Mouse (Mus musculus) left cerebral cortex, adult 2 months (tissue): Measurements from ENCODE around the gene Ak3. TPM values are rescaled to one million over a fixed set of nuclear protein-coding genes. Genes with fewer than 3 reads are reported as not detected.
A peak's percentile ranks its signal among the peaks of the same experiment; 100 is the strongest.

Source experiments
- DNase-seq, 2 experiments: peaks; one replicate each; pipeline ENCODE4 v3.0.0; 2021 to 2022; ENCODE audit warnings: low spot score in 2 of 2, mixed read lengths in 1 of 2; ENCODE audit errors: extremely low spot score in 1 of 2
- H3K27ac ChIP-seq: fragments of 200-600 bp; 2 replicates; pipeline ENCODE4 v1.8.1; 2022
- H3K4me3 ChIP-seq: fragments of 200-600 bp; 2 replicates; pipeline ENCODE4 v1.8.1; 2022
- CTCF ChIP-seq: fragments of 200-600 bp; IDR thresholded peaks from 2 replicates; pipeline ENCODE4 v1.8.1; 2022; ENCODE audit warnings: antibody characterized with exemption, mild to moderate bottlenecking, moderate library complexity
- intact Hi-C: fragments of 180-260 bp; cut with DNase I; formaldehyde crosslinking; loops from one replicate; pipeline ENCODE4 v1.15.1; 2025
- total RNA-seq, 2 experiments: library from RNA; stranded (reverse); gene quantifications; 2 replicates each; pipeline ENCODE4 v1.2.3; 2021

Gene Ak3
- total RNA-seq, 2 experiments from 2014 or later, result 51.8 to 56.1 TPM

GRCm38 (mm10) chr19:29058741-29059140 is 11.0 kb upstream of the Ak3 start:
- Histone ChIP-seq H3K27ac (no peak overlapping the region), H3K4me3 (no peak overlapping the region)
- TF ChIP-seq CTCF, result no peak
- DNase-seq, result no peak
- intact Hi-C loops, result no loop called here

DNA sequence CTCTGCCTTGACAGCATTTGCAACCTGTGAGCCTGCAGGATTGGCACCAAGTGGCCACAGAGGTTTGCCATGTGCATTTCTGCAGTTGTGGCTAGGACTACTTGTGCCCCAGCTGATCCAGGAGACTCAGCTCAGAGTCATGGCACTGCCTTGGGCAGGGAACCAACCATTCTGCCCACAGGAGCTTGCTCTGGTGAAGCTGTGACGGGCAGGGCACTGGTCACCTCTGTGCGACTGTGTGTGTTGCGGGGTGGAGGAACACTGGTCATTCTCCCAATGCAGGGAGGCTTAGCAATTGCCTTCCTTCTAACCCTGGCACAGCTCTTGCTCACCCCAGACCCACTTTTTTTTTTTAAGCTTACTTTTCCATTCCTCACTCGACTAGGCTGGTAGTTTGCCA is 7.7 kb upstream of the Ak3 start:
- no peak for TF ChIP-seq CTCF
- DNase-seq, result no peak
- no peak overlapping the region for H3K4me3 ChIP-seq
- intact Hi-C loops, result no loop called here
- no peak overlapping the region for H3K27ac ChIP-seq

GRCm38 (mm10) chr19:29054594-29054993 is 6.8 kb upstream of the Ak3 start:
- intact Hi-C loops, result no loop called here
- no peak for DNase-seq
- TF ChIP-seq CTCF, result no peak
- Histone ChIP-seq H3K4me3 (no peak overlapping the region), H3K27ac (no peak overlapping the region)

- intact Hi-C loops, result no loop called here
- no peak for TF ChIP-seq CTCF
- no peak overlapping the region for H3K4me3 ChIP-seq
- H3K27ac ChIP-seq, result no peak overlapping the region
- DNase-seq, result no peak
Measured at GRCm38 (mm10) chr19:29052786-29053185, 5.0 kb upstream of the Ak3 start.

- H3K4me3 ChIP-seq, result no peak overlapping the region
- TF ChIP-seq CTCF, result no peak
- no peak overlapping the region for H3K27ac ChIP-seq
- intact Hi-C loops, result no loop called here
- no peak for DNase-seq
Measured at GRCm38 (mm10) chr19:29050186-29050980, 2.6 kb upstream of the Ak3 start.

DNA sequence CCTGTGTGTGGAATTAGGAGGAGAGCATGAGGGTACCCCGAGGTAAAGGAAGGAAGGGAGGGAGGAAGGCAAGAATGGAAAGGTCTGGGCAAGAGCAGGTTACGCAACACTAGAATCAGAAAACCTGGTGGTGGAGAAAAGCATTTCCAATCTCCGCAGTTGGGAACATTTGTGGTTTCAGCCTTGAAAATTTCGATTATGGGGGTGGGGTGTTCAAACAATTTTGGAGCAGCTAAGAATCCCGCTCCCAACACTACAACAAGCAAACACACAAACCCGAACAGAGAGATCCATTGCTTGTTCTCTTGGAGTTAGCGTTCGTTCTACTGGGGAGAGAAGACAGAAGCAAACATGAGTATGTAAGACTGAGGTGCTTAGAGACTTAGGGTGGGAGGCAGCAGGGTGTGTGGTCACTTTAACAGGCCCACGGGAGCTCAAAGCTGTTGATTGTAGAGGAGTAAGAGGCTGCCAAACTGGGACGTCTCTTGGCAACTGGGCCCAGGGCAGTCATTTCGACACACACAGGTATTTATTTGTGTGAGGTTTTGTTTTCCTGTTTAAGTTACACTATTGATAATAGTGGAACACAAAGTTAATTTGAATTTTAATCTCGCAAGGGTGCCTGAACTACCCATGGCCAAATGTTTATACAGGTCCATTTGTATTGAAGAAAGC is 1.8 kb upstream of the Ak3 start:
- Histone ChIP-seq H3K4me3 (no peak overlapping the region), H3K27ac (no peak overlapping the region)
- intact Hi-C loops, result loop anchor here (5.0 kb wide), 1 partner anchor 203 kb away; the partner anchor contains the start of gene Jak2
- DNase-seq, result no peak
- TF ChIP-seq CTCF, result no peak; the same call in 1 of the 2 replicates

DNA sequence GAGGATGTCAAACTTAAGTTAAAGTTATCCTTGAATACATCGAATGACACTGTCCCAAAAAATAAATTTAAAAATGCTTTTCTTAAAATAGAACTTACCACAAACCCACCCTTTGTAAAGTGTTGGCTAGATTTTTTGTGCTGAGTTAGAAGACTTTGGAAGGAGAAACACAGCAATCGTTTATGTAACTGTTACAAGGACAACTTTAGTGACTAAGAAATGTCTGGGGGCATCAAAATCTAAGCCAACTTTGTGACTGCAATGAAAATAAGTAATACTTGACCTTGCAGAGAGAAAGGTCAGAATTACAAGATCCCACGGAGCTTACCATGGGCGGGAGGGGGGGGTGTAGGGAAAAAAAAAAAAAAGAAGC is 814 bp downstream of the Ak3 start:
- Histone ChIP-seq H3K4me3 (peak overlapping the region; percentile 98), H3K27ac (peak overlapping the region; percentile 94)
- intact Hi-C loops, result loop anchor here (5.0 kb wide), 1 partner anchor 205 kb away; the partner anchor contains the start of gene Jak2
- no peak for TF ChIP-seq CTCF
- no peak for DNase-seq

- H3K27ac ChIP-seq, result peak overlapping the region; percentile 94
- DNase-seq, result no peak
- intact Hi-C loops, result loop anchor here (5.0 kb wide), 1 partner anchor 206 kb away; the partner anchor contains the start of gene Jak2
- no peak for TF ChIP-seq CTCF
- H3K4me3 ChIP-seq, result peak overlapping the region; percentile 98
Measured at GRCm38 (mm10) chr19:29045956-29046650, 1.7 kb downstream of the Ak3 start.

- intact Hi-C loops, result loop anchor here (5.0 kb wide), 1 partner anchor 207 kb away; the partner anchor contains the start of gene Jak2
Measured at GRCm38 (mm10) chr19:29045369-29045768, 2.4 kb downstream of the Ak3 start.

DNA sequence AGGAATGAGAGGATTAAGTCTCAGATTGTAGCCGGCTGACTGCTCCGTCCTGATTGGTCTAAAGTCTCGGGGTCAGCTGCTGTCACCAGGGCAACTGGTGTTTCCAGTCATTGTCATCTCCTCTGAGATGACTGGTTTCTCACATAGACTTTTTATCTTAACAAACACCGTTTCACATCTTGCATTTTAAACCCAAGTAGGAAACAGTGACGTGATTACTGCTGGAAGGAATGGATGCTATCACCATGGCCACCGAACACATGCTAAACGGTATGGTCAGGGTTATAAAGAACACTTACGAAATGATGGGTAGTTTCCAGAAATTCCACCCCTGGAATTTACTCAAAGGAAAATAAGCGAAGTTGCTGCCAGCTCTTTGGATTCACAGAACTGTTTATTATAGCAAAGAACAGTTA is 3.4 kb downstream of the Ak3 start:
- no peak for TF ChIP-seq CTCF
- DNase-seq, result no peak
- no peak overlapping the region for H3K27ac ChIP-seq
- intact Hi-C loops, result no loop called here
- no peak overlapping the region; the same call in 1 of the 2 replicates for H3K4me3 ChIP-seq

More at GRCm38 (mm10) chr19:29045369-29045768, 2.4 kb downstream of the Ak3 start:
- no peak overlapping the region for H3K27ac ChIP-seq
- DNase-seq, result no peak
- TF ChIP-seq CTCF, result no peak
- no peak overlapping the region for H3K4me3 ChIP-seq

DNA sequence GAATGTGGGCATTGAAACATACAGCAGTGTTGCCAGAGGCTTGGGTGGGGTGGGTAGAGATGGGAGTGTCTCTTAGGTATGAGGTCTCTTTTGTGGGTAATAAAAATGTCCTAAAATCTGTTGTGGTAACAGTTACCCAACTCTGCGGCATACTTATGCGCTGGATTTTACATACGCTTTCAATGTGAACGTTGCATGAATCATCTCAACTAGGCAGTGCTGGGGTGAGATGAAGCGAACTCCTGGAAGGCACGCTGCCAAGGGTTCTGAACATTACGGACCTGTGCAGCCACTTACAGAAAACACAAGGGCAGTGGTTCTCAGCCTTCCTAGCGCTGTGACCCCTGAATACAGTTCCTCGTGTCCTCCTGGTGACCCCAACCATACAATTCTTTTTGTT is 5.1 kb downstream of the Ak3 start:
- Histone ChIP-seq H3K4me3 (no peak overlapping the region), H3K27ac (no peak overlapping the region)
- no peak for TF ChIP-seq CTCF
- DNase-seq, result no peak
- intact Hi-C loops, result no loop called here

GRCm38 (mm10) chr19:29042143-29042542 is 5.6 kb downstream of the Ak3 start:
- DNase-seq, result no peak
- H3K4me3 ChIP-seq, result no peak overlapping the region
- intact Hi-C loops, result no loop called here
- TF ChIP-seq CTCF, result no peak
- H3K27ac ChIP-seq, result no peak overlapping the region
